Mouse (Mus musculus): Measurements from ENCODE around the gene Arhgap23.
A peak's percentile ranks its signal among the peaks of the same experiment; 100 is the strongest.

Arhgap23 gene

GRCm38 (mm10) chr11:97434704-97435454 lies 19.5 kb downstream of the Arhgap23 start:
- no peak for DNase-seq (ENCODE audit: low spot score in 2 of 2)

GRCm38 (mm10) chr11:97435808-97436491 lies 20.6 kb downstream of the Arhgap23 start:
- DNase-seq (ENCODE audit: low spot score in 2 of 2), result no peak

- DNase-seq (ENCODE audit: low spot score in 2 of 2), result no peak
Measured at GRCm38 (mm10) chr11:97437745-97438144, 22.4 kb downstream of the Arhgap23 start.

- no peak for DNase-seq (ENCODE audit: low spot score in 2 of 2)
Measured at GRCm38 (mm10) chr11:97438868-97439267, 23.5 kb downstream of the Arhgap23 start.

- DNase-seq (ENCODE audit: low spot score in 2 of 2), result no peak
Measured at GRCm38 (mm10) chr11:97439935-97440334, 24.6 kb downstream of the Arhgap23 start.

- no peak for DNase-seq (ENCODE audit: low spot score in 2 of 2)
Measured at GRCm38 (mm10) chr11:97440441-97440881, 25.1 kb downstream of the Arhgap23 start.

GRCm38 (mm10) chr11:97441036-97441657 lies 25.8 kb downstream of the Arhgap23 start:
- DNase-seq (ENCODE audit: low spot score in 2 of 2), result no peak

- DNase-seq (ENCODE audit: low spot score in 2 of 2), result no peak
Measured at GRCm38 (mm10) chr11:97441658-97442125, 26.4 kb downstream of the Arhgap23 start.

- DNase-seq (ENCODE audit: low spot score in 2 of 2), result no peak
Measured at GRCm38 (mm10) chr11:97442891-97443675, 27.8 kb downstream of the Arhgap23 start.

GRCm38 (mm10) chr11:97445596-97445995 lies 30.3 kb downstream of the Arhgap23 start:
- no peak for DNase-seq (ENCODE audit: low spot score in 2 of 2)

- DNase-seq (ENCODE audit: low spot score in 2 of 2), result no peak
Measured at GRCm38 (mm10) chr11:97445999-97446511, 30.7 kb downstream of the Arhgap23 start.

- DNase-seq (ENCODE audit: low spot score in 2 of 2), result no peak
Measured at GRCm38 (mm10) chr11:97447979-97448378, 32.6 kb downstream of the Arhgap23 start.

- no peak for DNase-seq (ENCODE audit: low spot score in 2 of 2)
Measured at GRCm38 (mm10) chr11:97448611-97449394, 33.5 kb downstream of the Arhgap23 start.

GRCm38 (mm10) chr11:97449601-97450293 lies 34.4 kb downstream of the Arhgap23 start:
- DNase-seq (ENCODE audit: low spot score in 2 of 2), result peak; percentile 32 to 65

GRCm38 (mm10) chr11:97450305-97450922 lies 35.1 kb downstream of the Arhgap23 start:
- DNase-seq (ENCODE audit: low spot score in 2 of 2), result no peak

GRCm38 (mm10) chr11:97451625-97452024 lies 36.3 kb downstream of the Arhgap23 start:
- no peak for DNase-seq (ENCODE audit: low spot score in 2 of 2)

GRCm38 (mm10) chr11:97457120-97457519 lies 41.8 kb downstream of the Arhgap23 start:
- no peak for DNase-seq (ENCODE audit: low spot score in 2 of 2)

GRCm38 (mm10) chr11:97461307-97461820 lies 46.0 kb downstream of the Arhgap23 start:
- no peak for DNase-seq (ENCODE audit: low spot score in 2 of 2)

- DNase-seq (ENCODE audit: low spot score in 2 of 2), result no peak
Measured at GRCm38 (mm10) chr11:97462538-97462937, 47.2 kb downstream of the Arhgap23 start.
